8 mouse cellular contexts compared by ENCODE assay signal in the genomic region with DNA sequence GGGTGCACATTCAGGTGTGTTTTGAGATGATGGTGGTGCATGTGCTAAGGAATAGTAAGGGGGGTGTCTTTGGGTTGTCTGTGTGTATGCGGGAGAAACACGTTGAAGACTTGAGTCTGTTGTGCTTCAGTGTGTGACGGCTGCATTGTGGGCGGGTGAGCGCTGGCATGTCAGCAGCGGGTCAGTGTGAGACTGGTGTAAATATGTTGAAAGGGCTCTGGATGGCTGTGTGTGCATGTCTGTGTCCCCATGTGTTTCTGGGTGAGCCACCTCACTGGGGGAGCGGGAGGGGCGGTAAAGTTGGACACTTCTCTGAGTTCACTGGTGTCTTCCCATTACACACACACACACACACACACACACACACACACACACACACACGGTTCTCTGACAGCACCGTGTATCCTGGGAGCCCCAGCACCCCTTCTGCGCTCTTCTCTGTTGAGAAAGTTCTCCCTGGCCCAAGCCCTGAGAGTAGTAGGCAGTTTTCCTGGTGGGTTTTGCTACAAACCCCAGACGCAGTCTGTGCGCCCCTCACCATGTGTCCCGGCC. TPM values are rescaled to one million over a fixed set of nuclear protein-coding genes. Genes with fewer than 3 reads are reported as not detected.
DNase-seq lines count a peak whose midpoint lies in the region; ATAC-seq and TF ChIP-seq lines count a peak whose summit lies in the region.

No protein-coding gene starts in this region.

- H3K9ac ChIP-seq in forebrain, embryonic 14.5 days (ENCODE audit: low read length), result peak overlapping the region; percentile 75
- H3K9ac ChIP-seq in hindbrain, embryonic 16.5 days (ENCODE audit: low read depth, low read length), result peak overlapping the region; percentile 92
- peak overlapping the region; percentile 97 for H3K9ac ChIP-seq in liver, embryonic 16.5 days (ENCODE audit: low read depth, low read length)
- H3K9ac ChIP-seq in neural tube, embryonic 15.5 days (replicated peaks), result peak overlapping the region; percentile 71

- TF ChIP-seq POLR2A in bone marrow macrophage, adult 2 months (IDR thresholded peaks at IDR 0.05; ENCODE audit: borderline replicate concordance, low read depth, low read length), result no peak

- no peak for TF ChIP-seq CTCF in bone marrow macrophage, adult 2 months (IDR thresholded peaks at IDR 0.05; ENCODE audit: low read depth, low read length)

- peak; percentile 32 for DNase-seq in right cerebral cortex, adult 18-20 months
- no peak for DNase-seq in right cerebral cortex, postnatal 14 days
- DNase-seq in forebrain, embryonic 14.5 days (ENCODE audit: low spot score), result no peak
- no peak for DNase-seq in gastrocnemius, postnatal 36 days

- H3K9me3 ChIP-seq in forebrain, embryonic 14.5 days (replicated peaks; ENCODE audit: control insufficient read depth, low read length), result no peaks in the 10 kb centered on the region
- no peaks in the 10 kb centered on the region for H3K9me3 ChIP-seq in hindbrain, embryonic 16.5 days (ENCODE audit: control insufficient read depth, low read length)
- no peaks in the 10 kb centered on the region for H3K9me3 ChIP-seq in liver, embryonic 16.5 days (replicated peaks; ENCODE audit: control insufficient read depth, low read length)
- no peaks in the 10 kb centered on the region for H3K9me3 ChIP-seq in neural tube, embryonic 15.5 days (replicated peaks)

- peaks cover 28% of the 10 kb centered on the region for H3K4me1 ChIP-seq in bone marrow macrophage, adult 2 months (ENCODE audit: control insufficient read depth, insufficient read depth, low read length)
- H3K4me1 ChIP-seq in forebrain, embryonic 14.5 days (ENCODE audit: control insufficient read depth, insufficient read depth, low read length), result peaks cover 17% of the 10 kb centered on the region
- peaks cover 38% of the 10 kb centered on the region for H3K4me1 ChIP-seq in hindbrain, embryonic 16.5 days (ENCODE audit: control insufficient read depth, insufficient read depth, low read depth, low read length)
- peaks cover 68% of the 10 kb centered on the region for H3K4me1 ChIP-seq in liver, embryonic 16.5 days (ENCODE audit: control insufficient read depth, low read depth, low read length)
- peaks cover 56% of the 10 kb centered on the region for H3K4me1 ChIP-seq in neural tube, embryonic 15.5 days

- peak overlapping the region; percentile 99 for H3K4me3 ChIP-seq in bone marrow macrophage, adult 2 months (ENCODE audit: insufficient read depth, low read length)
- H3K4me3 ChIP-seq in forebrain, embryonic 14.5 days (ENCODE audit: low read depth, low read length), result peak overlapping the region; percentile 58
- H3K4me3 ChIP-seq in hindbrain, embryonic 16.5 days (ENCODE audit: low read length), result peak overlapping the region; percentile 71
- peak overlapping the region; percentile 98 for H3K4me3 ChIP-seq in liver, embryonic 16.5 days (ENCODE audit: low read depth, low read length)
- H3K4me3 ChIP-seq in neural tube, embryonic 15.5 days (replicated peaks), result peak overlapping the region; percentile 69

- peaks cover 11% of the 10 kb centered on the region; the same call in 1 of the 2 replicates for H3K27me3 ChIP-seq in forebrain, embryonic 14.5 days (replicated peaks; ENCODE audit: control insufficient read depth, insufficient read depth, low read length)
- no peaks in the 10 kb centered on the region for H3K27me3 ChIP-seq in hindbrain, embryonic 16.5 days (replicated peaks; ENCODE audit: control insufficient read depth, insufficient read depth, low read length)
- H3K27me3 ChIP-seq in liver, embryonic 16.5 days (ENCODE audit: control insufficient read depth, insufficient read depth, low read depth, low read length), result peaks cover 17% of the 10 kb centered on the region
- no peaks in the 10 kb centered on the region for H3K27me3 ChIP-seq in neural tube, embryonic 15.5 days (replicated peaks)

- H3K36me3 ChIP-seq in forebrain, embryonic 14.5 days (ENCODE audit: control insufficient read depth, insufficient read depth, low read length), result no peaks in the 10 kb centered on the region
- no peaks in the 10 kb centered on the region for H3K36me3 ChIP-seq in hindbrain, embryonic 16.5 days (ENCODE audit: control insufficient read depth, insufficient read depth, low read length)
- peaks cover 2% of the 10 kb centered on the region; the same call in 1 of the 2 replicates for H3K36me3 ChIP-seq in liver, embryonic 16.5 days (ENCODE audit: control insufficient read depth, insufficient read depth)
- H3K36me3 ChIP-seq in neural tube, embryonic 15.5 days, result peaks cover 5% of the 10 kb centered on the region; the same call in 1 of the 2 replicates

- intact Hi-C loops in gastrocnemius, postnatal 36 days (cut with DNase I), result loop anchor here (2.0 to 5.0 kb wide), 2 partner anchors 15 to 61 kb away; no protein-coding TSS in a partner anchor

- WGBS in forebrain, embryonic 14.5 days, result 2% methylated on average over 14 of the region's 14 CpGs
- WGBS in hindbrain, embryonic 16.5 days, result 1% methylated on average over 14 of the region's 14 CpGs
- under 1% methylated on average over 14 of the region's 14 CpGs for WGBS in liver, embryonic 16.5 days (ENCODE audit: insufficient replicate concordance)
- WGBS in neural tube, embryonic 15.5 days, result under 1% methylated on average over 14 of the region's 14 CpGs

- ATAC-seq in forebrain, embryonic 14.5 days, result no peak
- ATAC-seq in hindbrain, embryonic 16.5 days, result no peak
- no peak for ATAC-seq in liver, embryonic 16.5 days (ENCODE audit: low read depth)
- ATAC-seq in neural tube, embryonic 15.5 days (ENCODE audit: low FRiP score), result 0 out of 2 replicates have a peak, but pooled peaks have one; percentile 5

- peak overlapping the region; percentile 95 for H3K4me2 ChIP-seq in forebrain, embryonic 14.5 days (ENCODE audit: low read length)
- peak overlapping the region; percentile 93 for H3K4me2 ChIP-seq in hindbrain, embryonic 16.5 days (ENCODE audit: low read length)
- H3K4me2 ChIP-seq in liver, embryonic 16.5 days (ENCODE audit: low read depth, low read length), result peak overlapping the region; percentile 100
- peak overlapping the region; percentile 95 for H3K4me2 ChIP-seq in neural tube, embryonic 15.5 days

- H3K27ac ChIP-seq in bone marrow macrophage, adult 2 months (ENCODE audit: insufficient read depth, low read depth, low read length), result peak overlapping the region; percentile 97
- 0 out of 2 replicates have a peak overlapping the region, but pooled peaks have one; percentile 48 for H3K27ac ChIP-seq in forebrain, embryonic 14.5 days (ENCODE audit: low read depth, low read length)
- H3K27ac ChIP-seq in hindbrain, embryonic 16.5 days (ENCODE audit: low read depth, low read length), result peak overlapping the region; percentile 90
- peak overlapping the region; percentile 98 for H3K27ac ChIP-seq in liver, embryonic 16.5 days (ENCODE audit: low read length)
- H3K27ac ChIP-seq in neural tube, embryonic 15.5 days (replicated peaks), result peak overlapping the region; percentile 91

RNA-seq across cellular contexts. Expression of a gene that starts 3.3 kb away (rescaled TPM):
- polyA plus RNA-seq in bone marrow macrophage, adult 2 months (2012; ENCODE audit: insufficient read depth, insufficient read length, missing spikeins), result 26.6 and 27.6 TPM in 2 replicates
- polyA plus RNA-seq in forebrain, embryonic 14.5 days (2014; fragmentation: Nextera tagmentation; extraction: Ambion mirVana), result 10.6 and 11.0 TPM in 2 replicates
- polyA plus RNA-seq in hindbrain, embryonic 16.5 days (2015; fragmentation: Nextera tagmentation; extraction: Ambion mirVana), result 31.3 and 32.7 TPM in 2 replicates
- 3.0 and 4.1 TPM in 2 replicates for polyA plus RNA-seq in liver, embryonic 16.5 days (2015; fragmentation: Nextera tagmentation; extraction: Ambion mirVana)
- polyA plus RNA-seq in neural tube, embryonic 15.5 days (2015; fragmentation: Nextera tagmentation; extraction: Ambion mirVana), result 25.4 and 27.5 TPM in 2 replicates
- total RNA-seq in gastrocnemius, postnatal 36 days (2021), result 1 to 10 TPM; 1.4 to 2.2 TPM

RNA-seq across cellular contexts. Expression of a gene that starts 24.9 kb away (rescaled TPM):
- polyA plus RNA-seq in bone marrow macrophage, adult 2 months (2012; ENCODE audit: insufficient read depth, insufficient read length, missing spikeins), result 143 and 146 TPM in 2 replicates
- polyA plus RNA-seq in forebrain, embryonic 14.5 days (2014; fragmentation: Nextera tagmentation; extraction: Ambion mirVana), result 12.6 and 15.2 TPM in 2 replicates
- 26.1 TPM in 2 replicates for polyA plus RNA-seq in hindbrain, embryonic 16.5 days (2015; fragmentation: Nextera tagmentation; extraction: Ambion mirVana)
- polyA plus RNA-seq in liver, embryonic 16.5 days (2015; fragmentation: Nextera tagmentation; extraction: Ambion mirVana), result 9.0 and 10.9 TPM in 2 replicates
- polyA plus RNA-seq in neural tube, embryonic 15.5 days (2015; fragmentation: Nextera tagmentation; extraction: Ambion mirVana), result 23.3 and 24.5 TPM in 2 replicates
- 10 to 100 TPM; 40.7 to 44.6 TPM for total RNA-seq in gastrocnemius, postnatal 36 days (2021)

RNA-seq across cellular contexts. Expression of a gene that starts 38.1 kb away (rescaled TPM):
- polyA plus RNA-seq in bone marrow macrophage, adult 2 months (2012; ENCODE audit: insufficient read depth, insufficient read length, missing spikeins), result 11.7 and 14.0 TPM in 2 replicates
- 20.4 and 21.0 TPM in 2 replicates for polyA plus RNA-seq in forebrain, embryonic 14.5 days (2014; fragmentation: Nextera tagmentation; extraction: Ambion mirVana)
- 55.5 and 62.4 TPM in 2 replicates for polyA plus RNA-seq in hindbrain, embryonic 16.5 days (2015; fragmentation: Nextera tagmentation; extraction: Ambion mirVana)
- polyA plus RNA-seq in liver, embryonic 16.5 days (2015; fragmentation: Nextera tagmentation; extraction: Ambion mirVana), result 3.5 and 4.4 TPM in 2 replicates
- 56.4 and 66.4 TPM in 2 replicates for polyA plus RNA-seq in neural tube, embryonic 15.5 days (2015; fragmentation: Nextera tagmentation; extraction: Ambion mirVana)
- total RNA-seq in gastrocnemius, postnatal 36 days (2021), result 10 to 100 TPM; 12.2 to 15.1 TPM

RNA-seq across cellular contexts. Expression of a gene that starts 52.2 kb away (rescaled TPM):
- polyA plus RNA-seq in bone marrow macrophage, adult 2 months (2012; ENCODE audit: insufficient read depth, insufficient read length, missing spikeins), result 463 and 511 TPM in 2 replicates
- 0.89 and 1.3 TPM in 2 replicates for polyA plus RNA-seq in forebrain, embryonic 14.5 days (2014; fragmentation: Nextera tagmentation; extraction: Ambion mirVana)
- polyA plus RNA-seq in hindbrain, embryonic 16.5 days (2015; fragmentation: Nextera tagmentation; extraction: Ambion mirVana), result 2.1 and 2.4 TPM in 2 replicates
- 4.0 and 4.6 TPM in 2 replicates for polyA plus RNA-seq in liver, embryonic 16.5 days (2015; fragmentation: Nextera tagmentation; extraction: Ambion mirVana)
- polyA plus RNA-seq in neural tube, embryonic 15.5 days (2015; fragmentation: Nextera tagmentation; extraction: Ambion mirVana), result 1.7 and 2.7 TPM in 2 replicates
- total RNA-seq in gastrocnemius, postnatal 36 days (2021), result 1 to 10 TPM; 1.7 to 1.8 TPM

Comparison
In these comparisons a context has a peak if more than half of its experiments do, and no peak if none do; other contexts are left out.
1. H3K27ac ChIP-seq: peak in every context shown above with its lines; median percentile 98 in liver, embryonic 16.5 days; 97 in bone marrow macrophage, adult 2 months; 91 in neural tube, embryonic 15.5 days; 90 in hindbrain, embryonic 16.5 days; 48 in forebrain, embryonic 14.5 days.